Mouse (Mus musculus): ENCODE results near the gene Pkd1l1.

DNA sequence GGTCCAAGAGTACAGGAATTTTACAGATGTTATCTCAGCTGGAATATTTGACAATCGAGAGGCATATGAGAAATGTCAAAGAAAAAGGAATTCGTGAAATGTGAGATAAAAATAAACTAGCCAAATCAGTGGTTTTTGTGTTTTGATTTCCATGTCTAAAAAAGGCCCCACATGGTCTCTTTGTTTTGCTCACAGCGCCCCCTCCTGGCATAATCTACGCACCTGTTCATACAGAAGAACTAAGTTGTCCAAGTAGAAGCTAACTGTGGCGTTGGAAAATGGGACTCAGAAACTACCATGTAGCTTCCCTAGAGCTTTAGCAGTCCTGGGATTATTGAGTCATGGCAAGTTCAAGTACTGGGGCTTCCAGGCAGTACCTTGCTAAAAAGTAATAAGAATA is 113.2 kb downstream of the Pkd1l1 start:
- TF ChIP-seq CTCF (IDR thresholded peaks at IDR 0.05; ENCODE audit: low read depth, low read length) = peak; percentile 39
- TF ChIP-seq POLR2A (IDR thresholded peaks at IDR 0.05; ENCODE audit: extremely low read depth, insufficient read depth, low read length) = no peak
